Mouse (Mus musculus) stomach, postnatal 0 days (tissue): ENCODE results near the gene Repin1. TPM values are rescaled to one million over a fixed set of nuclear protein-coding genes. Genes with fewer than 3 reads are reported as not detected.
A peak's percentile ranks its signal among the peaks of the same experiment; 100 is the strongest.

Source experiments
- ATAC-seq: fragments of 200-750 bp; cut with Nextera tagmentation; 2 replicates; pipeline ENCODE4 v1.8.0; 2017; ENCODE audit not compliant: low FRiP score, low TSS enrichment
- DNase-seq: peaks from one replicate; pipeline ENCODE4 v3.0.0-alpha.2; 2016; ENCODE audit warnings: low spot score
- H3K27ac ChIP-seq: fragments of 300-500 bp; sonication (generic); replicated peaks from 2 replicates; pipeline ENCODE4 v1.5.1; 2014; ENCODE audit warnings: mild to moderate bottlenecking, control low read depth
- H3K27me3 ChIP-seq: fragments of 300-500 bp; sonication (generic); 2 replicates; pipeline ENCODE4 v1.6.1; 2014; ENCODE audit warnings: low read length; ENCODE audit not compliant: control insufficient read depth, insufficient read depth
- H3K36me3 ChIP-seq: fragments of 300-500 bp; sonication (generic); 2 replicates; pipeline ENCODE4 v1.6.1; 2014; ENCODE audit warnings: low read length, mixed read lengths; ENCODE audit not compliant: control insufficient read depth, insufficient read depth
- H3K4me1 ChIP-seq: fragments of 300-500 bp; sonication (generic); replicated peaks from 2 replicates; pipeline ENCODE4 v1.6.1; 2014; ENCODE audit warnings: antibody characterized with exemption; ENCODE audit not compliant: control insufficient read depth, insufficient read depth
- H3K4me2 ChIP-seq: fragments of 300-500 bp; sonication (generic); replicated peaks from 2 replicates; pipeline ENCODE4 v1.6.1; 2014; ENCODE audit warnings: low read depth, mild to moderate bottlenecking, control low read depth, moderate library complexity
- H3K4me3 ChIP-seq: fragments of 300-500 bp; sonication (generic); 2 replicates; pipeline ENCODE4 v1.5.1; 2014; ENCODE audit warnings: low read depth, low read length, control low read depth
- H3K9ac ChIP-seq: fragments of 300-500 bp; sonication (generic); 2 replicates; pipeline ENCODE4 v1.6.1; 2014; ENCODE audit warnings: mild to moderate bottlenecking, low read length, control low read depth, mixed read lengths
- H3K9me3 ChIP-seq: fragments of 300-500 bp; sonication (generic); 2 replicates; pipeline ENCODE4 v1.6.1; 2016; ENCODE audit warnings: low read length; ENCODE audit not compliant: control insufficient read depth
- CTCF ChIP-seq: IDR thresholded peaks from 2 replicates; pipeline ENCODE4 v1.5.1; 2016; ENCODE audit warnings: antibody characterized with exemption, low read depth, mild to moderate bottlenecking, moderate library complexity
- EP300 ChIP-seq: optimal IDR thresholded peaks from 2 replicates; pipeline ENCODE3; 2016; ENCODE audit warnings: antibody characterized with exemption
- WGBS: fragments of 180-500 bp; shearing (Covaris S2); extraction: QIAGEN DNeasy Blood & Tissue Kit; methylation state at CpG from one replicate; pipeline ENCODE4 v1.1.7; 2014; 5-methylcytosine and 5-hydroxymethylcytosine counted together
- polyA plus RNA-seq: library from polyadenylated mRNA; unstranded; fragments of >200 nt; fragmentation: Nextera tagmentation; extraction: Ambion mirVana; gene quantifications from 2 replicates; pipeline ENCODE4 v1.2.1, GENCODE M21; 2015

The Repin1 gene
- polyA plus RNA-seq, 1 experiment from 2014 or later, result 11.6 TPM

DNA sequence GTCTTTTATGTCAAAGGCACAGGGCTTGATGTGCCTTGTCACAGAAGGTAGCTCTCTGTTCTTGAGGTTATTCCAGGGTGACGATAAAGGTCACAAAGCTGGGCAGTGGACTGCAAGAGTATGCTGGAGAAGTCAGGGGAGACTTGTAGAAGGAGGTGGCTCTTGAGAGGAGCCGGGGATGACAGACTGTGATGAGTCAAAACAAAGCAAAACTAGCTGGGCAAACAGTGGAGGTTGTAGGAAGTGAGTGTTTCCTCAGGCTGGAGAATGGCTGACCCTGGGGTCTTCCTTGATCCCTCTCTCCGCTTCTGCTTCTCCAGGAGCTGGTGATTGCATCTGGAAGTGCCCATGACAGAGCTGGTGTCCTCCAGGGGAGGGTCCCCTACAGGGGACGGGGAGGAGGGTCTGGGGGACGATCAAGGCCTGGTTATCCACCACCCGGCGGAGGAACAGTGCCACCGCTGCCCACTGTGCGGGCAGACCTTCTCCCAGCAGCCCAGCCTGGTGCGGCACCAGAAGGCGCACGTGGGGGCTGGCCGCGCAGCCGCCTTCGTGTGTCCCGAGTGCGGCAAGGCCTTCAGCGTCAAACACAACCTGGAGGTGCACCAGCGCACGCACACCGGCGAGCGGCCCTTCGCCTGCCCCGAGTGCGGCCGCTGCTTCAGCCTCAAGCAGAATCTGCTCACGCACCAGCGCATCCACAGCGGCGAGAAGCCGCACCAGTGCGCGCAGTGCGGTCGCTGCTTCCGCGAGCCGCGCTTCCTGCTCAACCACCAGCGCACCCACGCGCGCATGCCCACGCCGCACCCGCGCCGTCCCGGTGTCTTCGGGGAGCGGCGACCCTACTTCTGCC, 35.4 kb downstream of the Repin1 start:
- ATAC-seq, result peak; percentile 19; the same call in 1 of the 2 replicates
- Histone ChIP-seq H3K4me2 (peak overlapping the region; percentile 68), H3K36me3 (no peaks in the 10 kb centered on the region), H3K9ac (peak overlapping the region; percentile 47; the same call in 1 of the 2 replicates), H3K27ac (no peak overlapping the region), H3K4me1 (peaks cover 8% of the 10 kb centered on the region; the same call in 1 of the 2 replicates), H3K9me3 (no peaks in the 10 kb centered on the region), H3K4me3 (peak overlapping the region; percentile 36), H3K27me3 (no peaks in the 10 kb centered on the region)
- TF ChIP-seq CTCF (no peak), EP300 (no peak)
- WGBS, result 8% methylated on average over 54 of the region's 54 CpGs
- DNase-seq, result no peak

DNA sequence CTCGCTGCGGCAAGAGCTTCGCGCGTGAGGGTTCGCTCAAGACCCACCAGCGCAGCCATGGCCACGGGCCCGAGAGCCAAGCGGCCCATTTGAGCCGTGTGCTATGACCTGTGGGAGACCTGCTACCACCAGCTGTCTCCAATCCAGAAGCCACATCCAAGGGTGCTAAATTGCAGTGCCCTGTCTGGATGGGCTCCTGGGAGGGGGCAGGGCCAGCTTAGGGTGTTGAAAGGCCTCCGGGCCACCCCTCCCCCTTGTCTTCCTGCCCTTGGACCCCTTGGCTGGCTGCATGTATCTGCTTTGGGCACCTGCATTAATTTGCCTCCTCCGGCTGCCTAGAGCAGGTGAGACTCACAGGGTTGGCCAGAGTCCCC, 36.0 kb downstream of the Repin1 start:
- H3K27ac ChIP-seq, result no peak overlapping the region
- no peaks in the 10 kb centered on the region for H3K9me3 ChIP-seq
- WGBS, result 17% methylated on average over 13 of the region's 13 CpGs
- TF ChIP-seq CTCF (no peak), EP300 (no peak)
- peak overlapping the region; percentile 68 for H3K4me2 ChIP-seq
- H3K36me3 ChIP-seq, result no peaks in the 10 kb centered on the region
- H3K9ac ChIP-seq, result peak overlapping the region; percentile 47; the same call in 1 of the 2 replicates
- peaks cover 8% of the 10 kb centered on the region; the same call in 1 of the 2 replicates for H3K4me1 ChIP-seq
- peak overlapping the region; percentile 36 for H3K4me3 ChIP-seq
- no peaks in the 10 kb centered on the region for H3K27me3 ChIP-seq
- ATAC-seq (peak; percentile 23; the same call in 1 of the 2 replicates), DNase-seq (no peak)

DNA sequence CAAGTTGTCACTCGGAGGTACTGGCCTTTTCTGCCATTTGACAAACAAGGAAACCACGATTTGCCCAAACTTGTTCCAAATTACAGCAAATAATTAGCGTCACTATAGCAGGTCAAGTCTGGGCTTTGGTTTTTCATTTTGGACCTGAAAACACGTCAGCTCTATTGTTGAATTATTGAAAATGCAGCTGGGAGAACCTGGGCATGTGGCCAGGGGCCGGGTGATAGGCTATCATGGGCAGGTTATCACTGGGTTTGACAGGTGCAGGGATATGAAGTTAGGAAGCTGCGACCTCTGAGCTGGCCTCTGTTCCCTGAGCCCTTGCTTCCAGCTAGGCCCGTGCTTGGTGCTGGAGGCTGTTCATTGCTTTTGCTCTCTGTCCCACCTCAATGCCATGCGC, 37.1 kb downstream of the Repin1 start:
- H3K4me2 ChIP-seq, result no peak overlapping the region
- no peak for TF ChIP-seq CTCF
- no peak for TF ChIP-seq EP300
- no peak overlapping the region for H3K27ac ChIP-seq
- no peaks in the 10 kb centered on the region for H3K36me3 ChIP-seq
- DNase-seq (no peak), ATAC-seq (no peak)
- no peaks in the 10 kb centered on the region for H3K27me3 ChIP-seq
- no peak overlapping the region for H3K9ac ChIP-seq
- peaks cover 8% of the 10 kb centered on the region; the same call in 1 of the 2 replicates for H3K4me1 ChIP-seq
- H3K4me3 ChIP-seq, result no peak overlapping the region
- WGBS, result 74% methylated on average over 8 of the region's 8 CpGs
- no peaks in the 10 kb centered on the region for H3K9me3 ChIP-seq

DNA sequence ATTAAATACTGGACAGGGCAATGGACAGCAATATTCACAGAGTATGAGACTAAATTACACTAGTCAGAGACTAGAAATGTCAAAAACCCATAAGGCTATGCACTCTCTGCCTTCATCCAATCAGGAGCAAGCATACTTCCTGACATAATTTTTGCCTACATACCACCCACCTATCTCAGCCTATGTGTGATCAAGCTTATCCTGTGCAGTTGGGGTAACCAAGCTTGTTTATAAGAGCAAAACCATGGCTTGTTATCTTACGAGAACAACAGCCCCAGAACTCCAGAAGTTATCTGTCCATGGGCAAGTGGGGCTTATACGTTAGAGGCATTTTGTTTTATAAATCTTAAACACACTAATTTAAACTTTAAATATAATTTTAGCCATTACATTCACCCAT, 41.4 kb downstream of the Repin1 start:
- H3K9me3 ChIP-seq, result no peaks in the 10 kb centered on the region
- H3K36me3 ChIP-seq, result no peaks in the 10 kb centered on the region
- no peaks in the 10 kb centered on the region for H3K4me1 ChIP-seq
- H3K4me2 ChIP-seq, result no peak overlapping the region
- WGBS, result 79% methylated on average over 2 of the region's 2 CpGs
- ATAC-seq (no peak), DNase-seq (no peak)
- no peak overlapping the region for H3K4me3 ChIP-seq
- H3K27me3 ChIP-seq, result no peaks in the 10 kb centered on the region
- H3K27ac ChIP-seq, result no peak overlapping the region
- no peak overlapping the region for H3K9ac ChIP-seq
- TF ChIP-seq EP300 (no peak), CTCF (no peak)

DNA sequence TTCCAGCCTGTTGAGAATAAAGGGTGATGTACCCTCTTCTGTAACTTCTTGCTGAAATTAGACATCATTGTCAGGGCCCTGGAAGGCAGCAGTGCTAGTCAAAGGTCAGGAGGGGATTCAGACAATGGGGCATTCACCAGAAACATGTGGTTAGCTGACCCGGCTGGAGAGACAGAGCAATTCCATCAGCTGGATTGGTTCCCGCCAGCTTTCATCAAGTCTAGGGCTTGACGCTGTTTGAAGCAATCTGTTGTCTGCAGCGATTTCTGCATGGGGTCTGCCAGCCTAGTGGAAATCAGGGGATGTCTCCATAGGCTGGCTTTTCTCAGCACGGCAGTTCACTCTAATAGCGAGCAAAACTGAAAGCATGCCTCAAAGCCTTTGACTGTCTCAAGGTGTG, 42.8 kb downstream of the Repin1 start:
- Histone ChIP-seq H3K36me3 (no peaks in the 10 kb centered on the region), H3K4me1 (no peaks in the 10 kb centered on the region), H3K27me3 (no peaks in the 10 kb centered on the region), H3K27ac (no peak overlapping the region), H3K9me3 (no peaks in the 10 kb centered on the region), H3K4me2 (no peak overlapping the region), H3K4me3 (no peak overlapping the region), H3K9ac (no peak overlapping the region)
- TF ChIP-seq EP300, result no peak
- no peak for TF ChIP-seq CTCF
- no peak for DNase-seq
- ATAC-seq, result no peak
- 68% methylated on average over 6 of the region's 6 CpGs for WGBS
